Mouse (Mus musculus): ENCODE measurements around the gene Pfn4. TPM values are rescaled to one million over a fixed set of nuclear protein-coding genes. Genes with fewer than 3 reads are reported as not detected.

Pfn4 gene
- 0.35 TPM for polyA plus RNA-seq (2017; shearing (Covaris generic))

DNA sequence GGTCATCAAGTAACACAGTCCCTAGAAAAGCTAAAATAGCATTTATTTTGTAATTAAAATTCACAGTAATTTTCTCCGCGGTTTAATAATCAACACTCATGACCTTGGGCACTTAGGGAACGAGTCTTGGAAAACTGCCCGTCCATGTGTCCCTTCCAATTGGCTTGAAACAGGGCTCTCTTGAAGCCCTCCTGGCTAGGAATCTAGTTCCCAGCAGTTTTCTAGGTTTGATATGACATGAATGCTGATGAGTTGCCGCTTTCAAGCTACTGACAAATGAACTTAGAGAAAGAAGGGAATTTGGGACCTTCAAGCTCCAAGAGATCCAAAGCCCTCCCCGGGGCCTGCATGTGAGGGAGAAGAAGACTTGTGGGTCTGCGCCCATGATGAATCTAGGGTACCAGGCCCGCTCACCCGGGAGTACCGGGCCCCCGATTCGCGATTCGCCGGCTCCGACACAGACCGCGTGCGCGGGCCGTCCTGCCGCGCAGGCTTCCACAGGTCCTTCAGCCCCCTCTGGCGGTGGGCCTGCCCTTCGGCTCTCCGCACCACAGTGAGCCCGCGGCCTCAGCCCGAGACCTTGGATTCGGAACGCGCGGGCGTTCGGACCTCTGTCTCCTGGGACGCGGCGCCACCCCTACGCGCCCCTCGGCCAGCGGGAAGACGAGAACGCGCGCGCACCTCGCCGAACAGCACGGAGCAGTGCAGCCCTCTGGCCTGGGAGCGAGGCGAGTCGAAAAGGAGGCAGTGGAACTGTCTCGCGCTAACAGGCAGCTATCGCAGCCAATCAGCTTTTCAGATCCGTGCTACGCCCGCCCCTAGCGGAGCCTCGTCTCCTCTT lies at the start of gene Pfn4, which contains the start of gene Fam228b:
Pfn4 (plus strand) TSS at position 531 of the 841 bp plus-strand sequence.
Fam228b (minus strand) TSS at position 776 of the 841 bp plus-strand sequence.

GRCm38 (mm10) chr12:4738031-4738576 lies 30.7 kb upstream of the Pfn4 start, which contains the start of gene Fam228a:
Gene Fam228a (minus strand): TSS chr12:4738430.

GRCm38 (mm10) chr12:4817361-4818101 lies 48.7 kb downstream of the Pfn4 start, which contains the start of gene Sf3b6:
Gene Sf3b6 (plus strand): TSS chr12:4817544.

Other genes starting within 250 kb of the Pfn4 start
- gene Itsn2, start 176.4 kb upstream of the Pfn4 start, polyA plus RNA-seq (2017; shearing (Covaris generic)): 181 TPM
- not detected for gene Gm3625, start 176.1 kb upstream of the Pfn4 start, polyA plus RNA-seq (2017; shearing (Covaris generic))
- gene Fam228a, start 30.6 kb upstream of the Pfn4 start, polyA plus RNA-seq (2017; shearing (Covaris generic)): not detected
- gene Fam228b, start 245 bp downstream of the Pfn4 start, polyA plus RNA-seq (2017; shearing (Covaris generic)): 0.60 TPM
- 383 TPM for gene Sf3b6, start 48.5 kb downstream of the Pfn4 start, polyA plus RNA-seq (2017; shearing (Covaris generic))
- gene Fkbp1b, start 72.6 kb downstream of the Pfn4 start, polyA plus RNA-seq (2017; shearing (Covaris generic)): not detected
- gene Wdcp, start 74.3 kb downstream of the Pfn4 start, polyA plus RNA-seq (2017; shearing (Covaris generic)): 12.6 TPM
- gene Mfsd2b, start 105.3 kb downstream of the Pfn4 start, polyA plus RNA-seq (2017; shearing (Covaris generic)): 0.49 TPM
- 33.1 TPM for gene Ubxn2a, start 138.7 kb downstream of the Pfn4 start, polyA plus RNA-seq (2017; shearing (Covaris generic))
- gene Atad2b, start 148.3 kb downstream of the Pfn4 start, polyA plus RNA-seq (2017; shearing (Covaris generic)): 60.6 TPM